Mouse (Mus musculus) lung, postnatal 0 days (tissue): Measurements from ENCODE around the gene Adam19.
A peak's percentile ranks its signal among the peaks of the same experiment; 100 is the strongest.

Experiments used
- CTCF ChIP-seq: IDR thresholded peaks from 2 replicates; pipeline ENCODE4 v1.5.1; 2016; ENCODE audit warnings: antibody characterized with exemption, mild to moderate bottlenecking
- EP300 ChIP-seq: IDR thresholded peaks from 2 replicates; pipeline ENCODE4 v1.6.1; 2016; ENCODE audit warnings: antibody characterized with exemption, mild to moderate bottlenecking, control low read depth

GRCm38 (mm10) chr11:46128548-46128945, 72.8 kb downstream of the Adam19 start:
- no peak; the same call in 1 of the 2 replicates for TF ChIP-seq EP300
- peak; percentile 86 for TF ChIP-seq CTCF
